Mouse (Mus musculus) left cerebral cortex, postnatal 4 days (tissue): ENCODE results near the gene Gm49387. TPM values are rescaled to one million over a fixed set of nuclear protein-coding genes. Genes with fewer than 3 reads are reported as not detected.
A peak's percentile ranks its signal among the peaks of the same experiment; 100 is the strongest.

ENCODE experiments used
- DNase-seq: peaks from one replicate; pipeline ENCODE4 v3.0.0-alpha.2; 2022
- intact Hi-C: fragments of 180-260 bp; cut with DNase I; formaldehyde crosslinking; loops from one replicate; pipeline ENCODE4 v1.15.1; 2025
- total RNA-seq, 2 experiments: library from RNA; stranded (reverse); gene quantifications; 2 replicates each; pipeline ENCODE4 v1.2.3; 2021

The Gm49387 gene
- total RNA-seq, 2 experiments from 2014 or later, result not detected

- no peak for DNase-seq
- intact Hi-C loops, result no loop called here
Observed at GRCm38 (mm10) chr14:31583082-31583481, 57.6 kb downstream of the Gm49387 start.

DNA sequence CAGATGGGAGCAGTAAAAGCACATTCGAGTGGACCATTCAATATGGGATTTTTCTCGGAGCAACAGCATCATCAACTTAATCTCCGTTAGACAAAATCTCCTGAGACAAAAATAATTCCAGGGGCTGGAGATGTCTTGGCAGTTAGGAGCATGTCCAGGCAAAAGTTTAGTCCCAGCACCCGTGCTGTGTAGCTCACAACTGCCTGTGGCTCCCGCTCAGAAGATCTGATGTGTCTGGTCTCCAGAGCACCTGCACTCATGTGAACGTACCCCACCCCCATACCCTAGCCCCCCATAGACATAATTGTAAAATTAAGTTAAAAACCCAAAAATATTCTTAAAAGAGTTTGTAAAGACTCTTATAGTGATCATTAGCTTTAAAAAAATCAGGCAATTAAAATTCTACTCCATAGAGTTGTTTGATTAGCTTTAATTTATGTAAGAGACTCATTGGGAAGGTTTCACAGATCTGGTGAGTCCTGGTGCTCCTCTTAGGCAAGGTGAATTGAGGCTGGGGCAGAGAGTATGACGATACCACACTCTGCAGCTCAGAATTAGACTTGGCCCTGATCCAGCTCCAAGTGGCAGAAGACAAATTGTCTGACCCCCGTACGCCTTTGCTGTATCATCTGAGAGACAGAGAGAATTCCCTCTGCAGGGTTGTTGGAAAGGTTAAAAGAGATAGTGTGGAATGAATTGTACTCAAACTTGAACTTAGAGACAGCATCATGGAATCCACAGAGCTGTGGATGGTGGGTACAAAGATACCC, 62.5 kb downstream of the Gm49387 start:
- intact Hi-C loops, result no loop called here

DNA sequence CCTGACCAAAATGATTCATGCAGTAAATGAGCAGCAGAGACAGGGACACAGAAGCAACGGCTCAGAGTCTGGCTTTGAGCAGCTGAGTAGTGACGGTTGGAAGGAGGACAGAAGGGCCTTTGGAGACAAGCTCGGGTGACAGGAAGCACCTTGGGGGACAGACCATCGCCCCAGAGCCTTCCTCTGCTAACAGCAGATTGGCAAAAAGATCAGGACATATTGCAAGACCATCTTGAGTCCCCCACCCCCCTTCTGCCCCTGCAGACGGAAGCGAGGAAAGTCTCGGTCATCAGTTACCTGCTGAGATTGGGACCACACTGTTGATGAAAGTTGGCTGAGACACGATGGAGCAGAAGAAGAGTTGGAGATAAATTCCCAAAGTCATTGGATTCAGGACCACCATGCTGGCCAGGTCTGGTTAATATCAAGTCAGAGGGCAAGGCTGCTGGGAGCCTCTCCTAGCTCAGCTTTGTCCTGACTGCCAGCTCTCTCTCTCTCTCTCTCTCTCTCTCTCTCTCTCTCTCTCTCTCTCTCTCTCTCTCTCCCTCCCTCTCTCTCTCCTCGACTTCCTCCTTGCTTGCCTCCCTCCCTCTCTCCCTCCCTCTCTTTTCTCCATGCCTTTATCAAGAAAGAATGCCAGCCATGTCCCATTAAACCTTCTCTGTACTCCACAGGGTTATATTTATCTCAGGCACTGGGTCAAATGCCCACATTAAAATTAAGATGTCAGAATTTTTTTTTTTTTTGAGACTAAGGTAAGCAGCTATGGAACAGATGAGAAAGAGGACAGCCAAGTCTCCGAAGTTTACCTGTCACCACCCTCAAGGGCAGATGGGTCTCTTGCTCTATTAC, 63.6 kb downstream of the Gm49387 start:
- DNase-seq, result peak; percentile 32
- intact Hi-C loops, result no loop called here

More for the DNA sequence above, 62.5 kb downstream of the Gm49387 start:
- DNase-seq, result no peak

GRCm38 (mm10) chr14:31575866-31576265, 64.8 kb downstream of the Gm49387 start:
- no peak for DNase-seq
- intact Hi-C loops, result no loop called here

DNA sequence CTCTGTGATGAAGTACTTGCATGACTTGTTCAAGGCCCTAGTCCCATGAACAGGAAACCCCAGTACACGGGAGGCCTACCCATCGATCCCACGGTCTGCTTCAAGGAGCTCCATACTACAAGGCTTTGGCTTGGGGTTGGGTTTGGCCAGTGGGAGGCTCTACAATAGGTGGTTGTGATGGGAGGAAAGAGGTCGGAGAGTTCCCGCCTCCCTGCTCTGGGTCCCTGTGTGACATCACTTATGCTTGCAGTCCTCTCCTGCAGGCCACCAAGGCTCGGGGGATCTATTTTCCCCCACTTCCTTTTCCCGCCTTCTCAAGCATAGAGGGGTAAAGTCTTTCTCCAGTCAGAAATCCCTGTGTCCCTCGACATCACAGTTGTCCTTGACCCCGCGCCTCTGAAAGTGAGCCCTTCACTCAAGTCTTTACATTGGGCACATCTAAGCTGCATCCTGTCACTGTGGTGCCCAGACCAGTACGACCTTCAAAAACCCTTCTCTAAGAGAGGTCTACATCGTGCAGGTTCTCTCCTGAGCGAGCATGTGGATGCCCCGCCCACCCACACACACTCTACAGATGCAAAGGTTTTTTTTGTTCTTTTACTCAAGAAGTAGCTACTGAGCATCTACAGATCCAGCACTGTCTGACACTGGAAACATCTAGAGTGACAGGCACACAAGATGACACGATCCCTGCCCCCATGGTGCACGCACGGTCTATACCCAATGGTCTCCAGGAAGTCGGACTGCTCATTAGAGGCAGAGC, 65.6 kb downstream of the Gm49387 start:
- intact Hi-C loops, result no loop called here
- DNase-seq, result no peak

GRCm38 (mm10) chr14:31572561-31573175, 68.0 kb downstream of the Gm49387 start:
- intact Hi-C loops, result no loop called here
- DNase-seq, result no peak

- intact Hi-C loops, result no loop called here
- no peak for DNase-seq
Observed at GRCm38 (mm10) chr14:31571419-31571818, 69.3 kb downstream of the Gm49387 start.

GRCm38 (mm10) chr14:31570131-31570951, 70.3 kb downstream of the Gm49387 start:
- intact Hi-C loops, result no loop called here
- DNase-seq, result no peak

GRCm38 (mm10) chr14:31569151-31569631, 71.5 kb downstream of the Gm49387 start:
- peak; percentile 41 for DNase-seq
- intact Hi-C loops, result no loop called here

DNA sequence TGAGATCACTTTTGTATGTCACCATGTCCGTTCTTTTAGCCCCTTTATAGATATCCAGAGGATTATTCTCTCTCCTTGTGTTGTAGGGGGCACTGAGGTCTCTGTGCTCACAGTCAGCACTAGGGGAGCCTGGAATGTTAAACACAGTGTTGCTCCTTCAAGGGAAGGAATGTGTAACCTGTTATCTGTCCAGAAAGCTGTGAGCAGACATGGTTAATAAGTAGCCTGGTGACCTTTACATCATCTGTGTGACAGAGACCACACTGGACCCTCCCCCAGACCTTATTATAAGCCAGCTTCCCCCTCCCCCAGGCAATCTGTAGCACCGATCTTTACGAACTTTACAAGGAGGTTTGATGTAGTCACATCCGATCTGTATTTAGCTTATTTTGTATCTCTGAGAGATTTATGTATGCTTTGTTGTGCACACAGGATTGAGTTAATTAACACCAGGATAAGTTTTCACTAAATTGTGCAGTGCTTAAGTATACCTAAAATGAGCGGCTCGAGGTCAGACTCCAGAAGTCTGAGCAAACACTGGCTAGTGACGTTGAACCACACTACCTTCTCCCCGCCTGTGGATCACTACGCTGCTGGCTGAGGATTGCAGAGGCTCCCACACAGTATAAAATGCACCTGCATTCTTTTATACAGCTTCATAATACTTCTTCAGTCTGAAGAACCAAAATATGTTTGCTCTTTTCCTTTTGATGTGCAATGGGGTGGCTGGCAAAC, 75.0 kb downstream of the Gm49387 start:
- intact Hi-C loops, result no loop called here
- DNase-seq, result no peak

DNA sequence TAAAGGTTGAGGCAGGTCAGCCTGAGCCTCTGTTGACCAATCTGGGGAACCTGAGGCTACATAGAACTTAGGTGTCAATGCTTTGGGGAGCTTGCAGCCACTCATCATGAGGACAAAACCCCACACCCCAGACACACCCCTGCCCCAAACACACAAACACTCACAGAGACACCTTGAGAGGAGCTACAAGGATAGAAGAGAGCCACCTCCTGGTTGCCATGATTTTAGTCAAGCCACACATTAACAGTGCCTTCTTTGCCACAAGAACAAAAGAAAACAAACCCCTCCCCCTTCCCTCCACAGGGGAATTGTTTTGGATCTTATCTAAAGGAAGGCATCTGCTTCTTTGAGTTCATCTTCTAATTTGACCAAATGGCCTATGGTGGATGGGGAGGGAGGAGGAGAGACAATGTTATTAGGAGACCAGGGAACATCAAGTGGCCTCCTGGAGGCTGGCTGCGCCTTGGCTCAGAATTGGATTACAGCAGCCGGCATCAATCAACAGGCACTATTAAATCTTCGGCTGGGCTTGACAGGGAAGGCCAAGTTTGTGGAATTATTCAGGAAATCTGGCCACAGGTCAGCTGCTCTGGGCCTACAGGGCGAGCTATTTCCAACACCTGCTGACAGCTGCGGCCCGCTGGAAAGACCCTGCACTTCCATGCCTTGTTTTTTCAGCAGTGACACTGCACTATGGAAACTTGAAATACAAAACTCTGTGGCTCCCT, 76.1 kb downstream of the Gm49387 start:
- intact Hi-C loops, result no loop called here
- no peak for DNase-seq

- intact Hi-C loops, result no loop called here
- DNase-seq, result peak; percentile 78
Observed at GRCm38 (mm10) chr14:31560886-31561285, 79.8 kb downstream of the Gm49387 start.

- intact Hi-C loops, result no loop called here
- DNase-seq, result no peak
Observed at GRCm38 (mm10) chr14:31559216-31559615, 81.5 kb downstream of the Gm49387 start.

DNA sequence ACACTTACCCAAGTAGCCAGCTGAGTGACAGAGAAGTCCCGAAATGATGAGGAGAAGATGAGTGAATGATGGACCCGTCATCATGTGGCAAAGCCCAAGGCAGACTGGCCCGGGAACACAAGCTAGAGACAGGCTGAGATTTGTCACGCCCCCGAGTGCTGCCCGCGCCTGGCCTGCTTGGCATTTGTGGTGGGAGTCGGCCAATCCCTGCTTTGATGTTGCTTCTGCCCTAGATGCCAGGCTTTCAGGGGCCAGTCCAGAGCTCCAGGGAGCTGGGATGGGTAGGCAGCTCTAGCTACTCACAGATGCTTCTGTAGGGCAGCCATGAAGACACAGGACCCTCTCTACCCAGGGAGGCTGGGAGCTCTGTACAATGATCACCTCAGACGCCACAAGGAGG, 82.9 kb downstream of the Gm49387 start:
- intact Hi-C loops, result no loop called here
- DNase-seq, result peak; percentile 51

- peak; percentile 41 for DNase-seq
- intact Hi-C loops, result no loop called here
Observed at GRCm38 (mm10) chr14:31557273-31557672, 83.4 kb downstream of the Gm49387 start.

DNA sequence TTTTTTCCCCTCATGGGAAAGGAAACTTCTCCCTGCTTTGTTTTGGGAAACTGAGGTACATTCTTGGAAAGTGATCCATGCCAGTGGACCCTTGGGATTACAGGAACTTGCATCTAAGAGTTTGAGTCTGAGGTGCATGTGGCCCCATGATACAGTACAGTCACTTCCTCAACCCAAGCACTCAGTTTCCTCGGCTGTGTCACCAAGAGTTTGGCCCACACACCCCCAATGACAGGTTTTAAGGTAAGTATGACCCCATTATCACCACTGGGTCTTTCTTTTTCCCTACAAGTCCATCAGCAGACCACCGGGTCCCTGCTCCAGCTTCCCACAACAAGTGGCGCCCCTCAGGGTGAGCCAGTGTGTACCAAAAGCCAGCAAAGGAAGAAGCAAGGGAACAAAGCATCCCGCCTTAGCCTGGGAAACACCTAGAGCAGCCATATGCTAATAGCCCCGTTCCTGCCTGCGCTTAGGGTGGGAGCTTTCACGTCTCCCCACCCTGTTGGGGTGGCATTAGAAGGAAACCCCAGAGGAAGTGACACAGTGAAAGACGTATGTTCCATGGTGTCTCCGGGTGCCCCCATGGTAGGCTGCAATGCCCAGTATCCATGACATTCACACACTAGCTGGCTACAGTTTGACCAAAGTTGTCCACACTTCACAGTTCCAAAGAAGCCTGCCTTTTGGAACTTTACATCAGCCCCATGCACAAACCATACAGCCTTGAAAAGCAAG, 84.0 kb downstream of the Gm49387 start:
- intact Hi-C loops, result no loop called here
- DNase-seq, result no peak

DNA sequence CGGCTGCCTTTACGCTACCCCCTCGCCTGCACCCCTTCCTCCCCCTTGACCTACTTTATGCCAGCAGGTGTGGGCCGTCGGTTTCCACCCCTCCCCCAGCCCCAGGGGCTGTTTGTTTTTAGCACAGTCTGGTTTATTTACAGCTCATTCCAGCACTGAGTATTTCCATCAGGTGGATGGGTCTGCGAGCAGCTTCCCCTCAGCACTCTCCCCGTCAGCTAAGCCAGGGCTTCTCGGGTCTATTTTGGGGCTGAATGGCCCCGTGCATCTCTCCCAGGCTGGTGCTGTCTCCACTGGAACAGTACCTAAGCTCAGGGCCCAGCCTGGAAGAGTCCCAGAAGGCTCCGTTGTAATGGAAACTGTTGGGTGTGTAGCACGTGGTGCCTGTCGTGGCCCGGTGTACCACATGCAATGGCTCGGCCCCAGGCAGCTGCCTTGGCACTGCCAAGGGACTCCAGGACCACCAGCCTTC, 84.7 kb downstream of the Gm49387 start:
- DNase-seq, result no peak
- intact Hi-C loops, result no loop called here

DNA sequence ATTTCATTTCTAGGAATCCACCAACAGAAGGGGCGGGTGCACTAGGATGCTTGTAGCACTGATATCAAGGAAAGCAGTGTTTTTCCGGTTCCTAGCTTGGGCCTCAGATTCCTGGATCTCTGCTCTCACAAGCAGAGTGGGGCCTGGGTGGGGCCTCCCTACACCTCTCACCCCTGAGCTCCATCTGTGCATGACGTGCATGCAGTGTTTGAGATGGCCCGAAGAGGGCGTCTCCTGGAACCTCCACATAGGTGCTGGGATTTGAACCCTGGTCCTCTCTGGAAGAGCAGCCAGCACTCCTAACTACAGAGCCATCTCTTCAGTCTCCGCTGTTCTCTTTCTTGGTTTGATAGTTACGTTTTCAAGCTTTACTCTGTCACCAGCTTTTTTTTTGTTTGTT, 85.7 kb downstream of the Gm49387 start:
- no peak for DNase-seq

More for the DNA sequence above, 85.7 kb downstream of the Gm49387 start:
- intact Hi-C loops, result no loop called here
